8 mouse cellular contexts compared by ENCODE assay signal in genomic region chr4:115000429-115000795, GRCm38 (mm10). TPM values are rescaled to one million over a fixed set of nuclear protein-coding genes. Genes with fewer than 3 reads are reported as not detected.
DNase-seq lines count a peak whose midpoint lies in the region; ATAC-seq and TF ChIP-seq lines count a peak whose summit lies in the region.

No protein-coding gene starts in this region.

- peaks cover 5% of the 10 kb centered on the region; the same call in 1 of the 2 replicates for H3K36me3 ChIP-seq in kidney, postnatal 0 days (ENCODE audit: insufficient read depth, low read length)
- no peaks in the 10 kb centered on the region for H3K36me3 ChIP-seq in hindbrain, embryonic 16.5 days (ENCODE audit: control insufficient read depth, insufficient read depth, low read length)
- 0 out of 2 replicates have a peak, but pooled peaks cover 3% of the 10 kb centered on the region for H3K36me3 ChIP-seq in midbrain, embryonic 14.5 days (ENCODE audit: control insufficient read depth, insufficient read depth, low read length)

- 0% methylated on average over 8 of the region's 8 CpGs for whole genome bisulfite sequencing in kidney, postnatal 0 days
- 2% methylated on average over 8 of the region's 8 CpGs for WGBS in hindbrain, embryonic 16.5 days
- WGBS in midbrain, embryonic 14.5 days, result 1% methylated on average over 8 of the region's 8 CpGs

- H3K9ac ChIP-seq in kidney, postnatal 0 days (ENCODE audit: low read depth, low read length), result peak overlapping the region; percentile 55
- peak overlapping the region; percentile 70 for H3K9ac ChIP-seq in hindbrain, embryonic 16.5 days (ENCODE audit: low read depth, low read length)
- H3K9ac ChIP-seq in midbrain, embryonic 14.5 days (replicated peaks; ENCODE audit: low read length), result peak overlapping the region; percentile 52

- peak; percentile 48 for DNase-seq in kidney, postnatal 0 days (ENCODE audit: low spot score)
- DNase-seq in kidney, adult 11 months, result no peak
- peak; percentile 45 for DNase-seq in c-Kit-positive CD71-positive TER-119-negative erythroid progenitor cells, embryonic 14.5 days (ENCODE audit: low read depth)
- peak; percentile 2 for DNase-seq in midbrain, embryonic 14.5 days
- DNase-seq in layer of hippocampus, postnatal 10 days (ENCODE audit: low spot score in 2 of 2), result no peak
- DNase-seq in adrenal gland, adult 18-20 months (ENCODE audit: low spot score in 2 of 2), result no peak

- H3K27ac ChIP-seq in kidney, postnatal 0 days, result peak overlapping the region; percentile 48; the same call in 1 of the 2 replicates
- no peak overlapping the region for H3K27ac ChIP-seq in hindbrain, embryonic 16.5 days (ENCODE audit: low read depth, low read length)
- H3K27ac ChIP-seq in midbrain, embryonic 14.5 days (replicated peaks; ENCODE audit: low read depth, low read length), result no peak overlapping the region

- no peaks in the 10 kb centered on the region for H3K27me3 ChIP-seq in kidney, postnatal 0 days (ENCODE audit: insufficient read depth, low read length)
- no peaks in the 10 kb centered on the region for H3K27me3 ChIP-seq in hindbrain, embryonic 16.5 days (replicated peaks; ENCODE audit: control insufficient read depth, insufficient read depth, low read length)
- no peaks in the 10 kb centered on the region for H3K27me3 ChIP-seq in midbrain, embryonic 14.5 days (ENCODE audit: control insufficient read depth, insufficient read depth, low read length)

- H3K9me3 ChIP-seq in kidney, postnatal 0 days (replicated peaks; ENCODE audit: low read length), result no peaks in the 10 kb centered on the region
- H3K9me3 ChIP-seq in hindbrain, embryonic 16.5 days (ENCODE audit: control insufficient read depth, low read length), result no peaks in the 10 kb centered on the region
- no peaks in the 10 kb centered on the region for H3K9me3 ChIP-seq in midbrain, embryonic 14.5 days (ENCODE audit: control insufficient read depth, low read length)

- peak overlapping the region; percentile 51 for H3K4me3 ChIP-seq in kidney, postnatal 0 days (replicated peaks; ENCODE audit: low read depth, low read length)
- H3K4me3 ChIP-seq in hindbrain, embryonic 16.5 days (ENCODE audit: low read length), result peak overlapping the region; percentile 80
- H3K4me3 ChIP-seq in midbrain, embryonic 14.5 days (replicated peaks; ENCODE audit: low read depth, low read length), result peak overlapping the region; percentile 59

- H3K4me2 ChIP-seq in kidney, postnatal 0 days (ENCODE audit: low read length), result peak overlapping the region; percentile 64
- peak overlapping the region; percentile 92 for H3K4me2 ChIP-seq in hindbrain, embryonic 16.5 days (ENCODE audit: low read length)
- H3K4me2 ChIP-seq in midbrain, embryonic 14.5 days (ENCODE audit: low read length), result peak overlapping the region; percentile 83

- peak; percentile 14 for ATAC-seq in kidney, postnatal 0 days (replicated peaks; ENCODE audit: low FRiP score, low read depth)
- ATAC-seq in hindbrain, embryonic 16.5 days, result 0 out of 2 replicates have a peak, but pooled peaks have one; percentile 12
- no peak for ATAC-seq in midbrain, embryonic 14.5 days (ENCODE audit: low FRiP score, low TSS enrichment)
- ATAC-seq in frontal cortex, adult (ENCODE audit: low TSS enrichment), result no peak

- no peak for TF ChIP-seq CTCF in kidney, postnatal 0 days (IDR thresholded peaks at IDR 0.05; ENCODE audit: low read depth)

- no peaks in the 10 kb centered on the region; the same call in 1 of the 2 replicates for H3K4me1 ChIP-seq in kidney, postnatal 0 days (replicated peaks; ENCODE audit: insufficient read depth, low read length)
- peaks cover 4% of the 10 kb centered on the region for H3K4me1 ChIP-seq in hindbrain, embryonic 16.5 days (ENCODE audit: control insufficient read depth, insufficient read depth, low read depth, low read length)
- H3K4me1 ChIP-seq in midbrain, embryonic 14.5 days (ENCODE audit: control insufficient read depth, insufficient read depth, low read length), result 0 out of 2 replicates have a peak, but pooled peaks cover 7% of the 10 kb centered on the region

RNA-seq across cellular contexts. Expression of gene Stil, which starts 0.5 kb away (rescaled TPM):
- polyA plus RNA-seq in kidney, postnatal 0 days (2015; fragmentation: Nextera tagmentation; extraction: Ambion mirVana), result 4.8 and 5.1 TPM in 2 replicates
- 2.0 and 2.4 TPM in 2 replicates for polyA plus RNA-seq in hindbrain, embryonic 16.5 days (2015; fragmentation: Nextera tagmentation; extraction: Ambion mirVana)
- polyA plus RNA-seq in midbrain, embryonic 14.5 days (2014; fragmentation: Nextera tagmentation; extraction: Ambion mirVana), result 1.7 and 4.8 TPM in 2 replicates
- total RNA-seq in layer of hippocampus, postnatal 10 days (2021), result 1 to 10 TPM; 1.2 to 1.6 TPM
- under 1 TPM; 0.30 to 0.38 TPM for total RNA-seq in adrenal gland, adult 18-20 months (2021)

RNA-seq across cellular contexts. Expression of gene Cmpk1, which starts 13.4 kb away (rescaled TPM):
- 132 and 139 TPM in 2 replicates for polyA plus RNA-seq in kidney, postnatal 0 days (2015; fragmentation: Nextera tagmentation; extraction: Ambion mirVana)
- 187 and 190 TPM in 2 replicates for polyA plus RNA-seq in hindbrain, embryonic 16.5 days (2015; fragmentation: Nextera tagmentation; extraction: Ambion mirVana)
- polyA plus RNA-seq in midbrain, embryonic 14.5 days (2014; fragmentation: Nextera tagmentation; extraction: Ambion mirVana), result 188 and 217 TPM in 2 replicates
- 100 to 1,000 TPM; 110 to 114 TPM for total RNA-seq in layer of hippocampus, postnatal 10 days (2021)
- total RNA-seq in adrenal gland, adult 18-20 months (2021), result 100 to 1,000 TPM; 110 to 127 TPM

RNA-seq across cellular contexts. Expression of gene Tal1, which starts 55.8 kb away (rescaled TPM):
- polyA plus RNA-seq in kidney, postnatal 0 days (2015; fragmentation: Nextera tagmentation; extraction: Ambion mirVana), result 1.0 and 1.1 TPM in 2 replicates
- polyA plus RNA-seq in hindbrain, embryonic 16.5 days (2015; fragmentation: Nextera tagmentation; extraction: Ambion mirVana), result 1.2 and 2.0 TPM in 2 replicates
- 23.1 and 23.8 TPM in 2 replicates for polyA plus RNA-seq in midbrain, embryonic 14.5 days (2014; fragmentation: Nextera tagmentation; extraction: Ambion mirVana)
- total RNA-seq in layer of hippocampus, postnatal 10 days (2021), result 1 to 10 TPM; 2.0 to 2.6 TPM
- total RNA-seq in adrenal gland, adult 18-20 months (2021), result 1 to 10 TPM; 2.5 TPM

Comparison
In these comparisons a context has a peak if more than half of its experiments do, and no peak if none do; other contexts are left out.
1. DNase-seq: peak in kidney, postnatal 0 days (single experiment), c-Kit-positive CD71-positive TER-119-negative erythroid progenitor cells, embryonic 14.5 days (single experiment) and midbrain, embryonic 14.5 days (single experiment); none in kidney, adult 11 months (single experiment), layer of hippocampus, postnatal 10 days (0 of 2) and adrenal gland, adult 18-20 months (0 of 2).
2. ATAC-seq: peak in kidney, postnatal 0 days (single experiment) and hindbrain, embryonic 16.5 days (single experiment); none in midbrain, embryonic 14.5 days (single experiment) and frontal cortex, adult (single experiment).
3. Peak in every context shown above with its lines, with median percentiles within 50 percentile points of each other: H3K4me2 ChIP-seq, H3K4me3 ChIP-seq and H3K9ac ChIP-seq.